Mouse (Mus musculus) kidney, embryonic 16.5 days (tissue): ENCODE data around the gene Pgp. TPM values are rescaled to one million over a fixed set of nuclear protein-coding genes. Genes with fewer than 3 reads are reported as not detected.

ENCODE experiments used
- ATAC-seq: fragments of 200-750 bp; cut with Nextera tagmentation; 2 replicates; pipeline ENCODE4 v1.8.0; 2017; ENCODE audit warnings: moderate TSS enrichment; ENCODE audit not compliant: low FRiP score, low TSS enrichment
- H3K27ac ChIP-seq: fragments of 300-500 bp; sonication (generic); 2 replicates; pipeline ENCODE4 v1.5.1; 2014; ENCODE audit warnings: low read length
- H3K27me3 ChIP-seq: fragments of 300-500 bp; sonication (generic); 2 replicates; pipeline ENCODE4 v1.6.1; 2014; ENCODE audit warnings: low read length, control low read depth, mixed read lengths; ENCODE audit not compliant: insufficient read depth
- H3K36me3 ChIP-seq: fragments of 300-500 bp; sonication (generic); 2 replicates; pipeline ENCODE4 v1.6.1; 2014; ENCODE audit warnings: low read length, control low read depth, mixed read lengths; ENCODE audit not compliant: insufficient read depth
- H3K4me1 ChIP-seq: fragments of 300-500 bp; sonication (generic); 2 replicates; pipeline ENCODE4 v1.6.1; 2014; ENCODE audit warnings: low read length, control low read depth, mixed read lengths; ENCODE audit not compliant: insufficient read depth
- H3K4me2 ChIP-seq: fragments of 300-500 bp; sonication (generic); replicated peaks from 2 replicates; pipeline ENCODE4 v1.6.1; 2014; ENCODE audit warnings: low read depth, low read length
- H3K4me3 ChIP-seq: fragments of 300-500 bp; sonication (generic); 2 replicates; pipeline ENCODE4 v1.5.1; 2014; ENCODE audit warnings: mild to moderate bottlenecking, low read length
- H3K9ac ChIP-seq: fragments of 300-500 bp; sonication (generic); replicated peaks from 2 replicates; pipeline ENCODE4 v1.6.1; 2014; ENCODE audit warnings: low read length
- H3K9me3 ChIP-seq: fragments of 300-500 bp; sonication (generic); 2 replicates; pipeline ENCODE4 v1.6.1; 2016; ENCODE audit warnings: low read length, control low read depth
- WGBS: fragments of 180-500 bp; shearing (Covaris S2); extraction: QIAGEN DNeasy Blood & Tissue Kit; methylation state at CpG from one replicate; pipeline ENCODE4 v1.1.7; 2014; 5-methylcytosine and 5-hydroxymethylcytosine counted together
- polyA plus RNA-seq: library from polyadenylated mRNA; unstranded; fragments of >200 nt; fragmentation: Nextera tagmentation; extraction: Ambion mirVana; gene quantifications from 2 replicates; pipeline ENCODE4 v1.2.1, GENCODE M21; 2015

Pgp gene
- polyA plus RNA-seq, 1 experiment from 2014 or later = 55.5 TPM

- Histone ChIP-seq H3K27me3 (no peaks in the 10 kb centered on the region), H3K27ac (peak overlapping the region; percentile 57; the same call in 1 of the 2 replicates), H3K4me2 (peak overlapping the region; percentile 55), H3K9ac (0 out of 2 replicates have a peak overlapping the region, but pooled peaks have one; percentile 50), H3K4me3 (peak overlapping the region; percentile 79), H3K4me1 (peaks cover 17% of the 10 kb centered on the region), H3K9me3 (no peaks in the 10 kb centered on the region), H3K36me3 (peaks cover 24% of the 10 kb centered on the region; the same call in 1 of the 2 replicates)
- 29% methylated on average over 1 of the region's 1 CpGs for WGBS
- no peak for ATAC-seq
These were observed 9.2 kb downstream of the Pgp start for GRCm38 (mm10) chr17:24479431-24479830.

- WGBS = 63% methylated on average over 3 of the region's 3 CpGs
- H3K4me1 ChIP-seq = peaks cover 15% of the 10 kb centered on the region
- H3K4me2 ChIP-seq = no peak overlapping the region
- no peak overlapping the region for H3K9ac ChIP-seq
- no peaks in the 10 kb centered on the region for H3K27me3 ChIP-seq
- H3K36me3 ChIP-seq = peaks cover 15% of the 10 kb centered on the region; the same call in 1 of the 2 replicates
- no peaks in the 10 kb centered on the region for H3K9me3 ChIP-seq
- ATAC-seq = no peak
- no peak overlapping the region for H3K27ac ChIP-seq
- H3K4me3 ChIP-seq = no peak overlapping the region
These were observed 10.1 kb downstream of the Pgp start for GRCm38 (mm10) chr17:24480201-24480826.

GRCm38 (mm10) chr17:24481027-24481815, 11.0 kb downstream of the Pgp start:
- ATAC-seq = no peak
- peaks cover 15% of the 10 kb centered on the region for H3K4me1 ChIP-seq
- H3K36me3 ChIP-seq = peaks cover 6% of the 10 kb centered on the region; the same call in 1 of the 2 replicates
- H3K4me3 ChIP-seq = no peak overlapping the region
- H3K27me3 ChIP-seq = no peaks in the 10 kb centered on the region
- no peak overlapping the region for H3K9ac ChIP-seq
- no peaks in the 10 kb centered on the region for H3K9me3 ChIP-seq
- 91% methylated on average over 20 of the region's 20 CpGs for WGBS
- H3K4me2 ChIP-seq = no peak overlapping the region
- no peak overlapping the region for H3K27ac ChIP-seq

- WGBS = 91% methylated on average over 3 of the region's 3 CpGs
- peaks cover 4% of the 10 kb centered on the region for H3K4me1 ChIP-seq
These were observed 13.3 kb downstream of the Pgp start for GRCm38 (mm10) chr17:24483495-24483894.

GRCm38 (mm10) chr17:24485090-24485860, 15.1 kb downstream of the Pgp start:
- H3K27me3 ChIP-seq = peaks cover 23% of the 10 kb centered on the region
- no peak overlapping the region for H3K4me3 ChIP-seq
- no peak overlapping the region for H3K27ac ChIP-seq
- no peak overlapping the region for H3K4me2 ChIP-seq
- ATAC-seq = no peak
- H3K9me3 ChIP-seq = no peaks in the 10 kb centered on the region
- no peaks in the 10 kb centered on the region for H3K36me3 ChIP-seq
- H3K4me1 ChIP-seq = peaks cover 8% of the 10 kb centered on the region
- WGBS = 46% methylated on average over 11 of the region's 11 CpGs
- no peak overlapping the region; the same call in 1 of the 2 replicates for H3K9ac ChIP-seq

More at GRCm38 (mm10) chr17:24483495-24483894, 13.3 kb downstream of the Pgp start:
- Histone ChIP-seq H3K27me3 (peaks cover 12% of the 10 kb centered on the region), H3K9ac (no peak overlapping the region), H3K9me3 (no peaks in the 10 kb centered on the region), H3K4me3 (no peak overlapping the region), H3K27ac (no peak overlapping the region), H3K4me2 (no peak overlapping the region), H3K36me3 (no peaks in the 10 kb centered on the region)
- no peak for ATAC-seq

- 1% methylated on average over 44 of the region's 45 CpGs for whole genome bisulfite sequencing
- H3K27me3 ChIP-seq = peaks cover 24% of the 10 kb centered on the region
- peak within 1 kb of the TSS; percentile 71 for H3K4me3 ChIP-seq
- H3K4me1 ChIP-seq = peaks cover 8% of the 10 kb centered on the region
- no peaks in the 10 kb centered on the region for H3K36me3 ChIP-seq
- H3K9me3 ChIP-seq = no peaks in the 10 kb centered on the region
- peak within 1 kb of the TSS; percentile 98 for H3K4me2 ChIP-seq
- ATAC-seq = peak; percentile 68
- H3K27ac ChIP-seq = no peak within 1 kb of the TSS
- peak within 1 kb of the TSS; percentile 80 for H3K9ac ChIP-seq
These were observed 18.0 kb downstream of the Pgp start, which contains the start of gene Caskin1 for GRCm38 (mm10) chr17:24488186-24488661. Gene Caskin1, plus strand, starts transcription at chr17:24488601.

- Histone ChIP-seq H3K9me3 (no peaks in the 10 kb centered on the region), H3K4me1 (peaks cover 8% of the 10 kb centered on the region), H3K27ac (no peak overlapping the region), H3K4me2 (peak overlapping the region; percentile 98), H3K27me3 (peaks cover 24% of the 10 kb centered on the region), H3K36me3 (no peaks in the 10 kb centered on the region), H3K4me3 (peak overlapping the region; percentile 71), H3K9ac (peak overlapping the region; percentile 80)
- ATAC-seq = peak; percentile 74
- under 1% methylated on average over 61 of the region's 81 CpGs for WGBS
These were observed 18.6 kb downstream of the Pgp start for GRCm38 (mm10) chr17:24488662-24489264.

GRCm38 (mm10) chr17:24489265-24490030, 19.3 kb downstream of the Pgp start:
- no peak overlapping the region for H3K27ac ChIP-seq
- H3K9me3 ChIP-seq = no peaks in the 10 kb centered on the region
- WGBS = 19% methylated on average over 19 of the region's 19 CpGs
- H3K4me3 ChIP-seq = peak overlapping the region; percentile 71
- peaks cover 24% of the 10 kb centered on the region for H3K27me3 ChIP-seq
- peak overlapping the region; percentile 98 for H3K4me2 ChIP-seq
- H3K36me3 ChIP-seq = no peaks in the 10 kb centered on the region
- H3K9ac ChIP-seq = peak overlapping the region; percentile 80
- H3K4me1 ChIP-seq = peaks cover 8% of the 10 kb centered on the region
- ATAC-seq = 0 out of 2 replicates have a peak, but pooled peaks have one; percentile 7
